In the genomic region with DNA sequence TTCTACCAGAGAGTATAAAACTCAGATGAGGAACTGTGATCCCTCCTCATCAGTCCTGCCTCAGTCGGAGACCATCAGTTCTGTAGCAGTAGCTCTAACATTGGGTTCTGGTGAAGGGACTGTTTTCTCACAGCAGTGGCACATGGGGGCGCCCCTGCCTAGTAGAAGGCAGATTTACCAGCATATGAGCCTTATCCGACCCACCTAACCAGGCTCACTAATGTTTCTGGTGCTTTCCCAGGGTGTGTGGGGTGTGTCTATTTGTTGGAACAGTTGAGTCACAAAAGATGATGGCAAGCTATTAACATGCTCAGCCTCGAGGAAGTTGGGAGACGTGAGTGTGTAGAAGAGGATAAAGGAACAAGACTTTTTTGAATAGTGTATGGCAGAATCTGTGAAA, we compare ENCODE assay signal across 8 mouse cellular contexts.
A peak's percentile ranks its signal among the peaks of the same experiment; 100 is the strongest.
DNase-seq lines count a peak whose midpoint lies in the region; ATAC-seq lines count a peak whose summit lies in the region.

No protein-coding gene starts in this region.

- WGBS in hindbrain, embryonic 11.5 days, result 31% methylated on average over 5 of the region's 5 CpGs

- H3K4me3 ChIP-seq in hindbrain, embryonic 11.5 days (ENCODE audit: low read depth, low read length), result no peak overlapping the region

- DNase-seq in adrenal gland, adult (ENCODE audit: inconsistent age in 2 of 2, low spot score in 1 of 2), result peak; percentile 6 to 68
- no peak for DNase-seq in adrenal gland, postnatal 4 days (ENCODE audit: low spot score in 2 of 2)
- peak; percentile 50 for DNase-seq in ES-CJ7 (ENCODE audit: low read depth, low spot score)
- peak; percentile 26 to 36 for DNase-seq in cerebellum, postnatal 4 days (ENCODE audit: low spot score in 2 of 2)
- DNase-seq in hindbrain, embryonic 11.5 days (ENCODE audit: low spot score), result peak; percentile 54
- peak; percentile 40 to 48 for DNase-seq in left cerebral cortex, postnatal 10 days (ENCODE audit: extremely low spot score in 1 of 2, low spot score in 2 of 2)
- peak; percentile 22 for DNase-seq in neural tube, embryonic 10.5 days (ENCODE audit: extremely low spot score, low spot score)
- no peak for DNase-seq in spleen, postnatal 14 days (ENCODE audit: low spot score in 2 of 2)

- no peaks in the 10 kb centered on the region for H3K27me3 ChIP-seq in hindbrain, embryonic 11.5 days (ENCODE audit: control insufficient read depth, insufficient read depth, low read length)

- no peak overlapping the region for H3K4me2 ChIP-seq in hindbrain, embryonic 11.5 days (replicated peaks; ENCODE audit: low read depth, low read length)

- H3K9ac ChIP-seq in hindbrain, embryonic 11.5 days (ENCODE audit: low read depth, low read length), result no peak overlapping the region

- no peaks in the 10 kb centered on the region for H3K36me3 ChIP-seq in hindbrain, embryonic 11.5 days (ENCODE audit: control insufficient read depth, insufficient read depth, low read length)

- peak; percentile 72; the same call in 1 of the 2 replicates for ATAC-seq in hindbrain, embryonic 11.5 days (ENCODE audit: low FRiP score)

- no peaks in the 10 kb centered on the region for H3K9me3 ChIP-seq in hindbrain, embryonic 11.5 days (ENCODE audit: control insufficient read depth, low read length)

- H3K27ac ChIP-seq in hindbrain, embryonic 11.5 days (ENCODE audit: low read depth, low read length), result no peak overlapping the region

- intact Hi-C loops in left cerebral cortex, postnatal 10 days (cut with DNase I), result loop anchor here (2.0 to 10.0 kb wide), 2 partner anchors 431 to 1083 kb away; no protein-coding TSS in a partner anchor

- H3K4me1 ChIP-seq in hindbrain, embryonic 11.5 days (replicated peaks; ENCODE audit: control insufficient read depth, insufficient read depth, low read length), result no peaks in the 10 kb centered on the region

Comparison
In these comparisons a context has a peak if more than half of its experiments do, and no peak if none do; other contexts are left out.
1. DNase-seq: peak in adrenal gland, adult (2 of 2), ES-CJ7 (single experiment), cerebellum, postnatal 4 days (2 of 2), hindbrain, embryonic 11.5 days (single experiment), left cerebral cortex, postnatal 10 days (2 of 2) and neural tube, embryonic 10.5 days (single experiment); none in adrenal gland, postnatal 4 days (0 of 2) and spleen, postnatal 14 days (0 of 2).